Mouse (Mus musculus) CH12.LX (cell line): Measurements from ENCODE around the gene Snap25. TPM values are rescaled to one million over a fixed set of nuclear protein-coding genes. Genes with fewer than 3 reads are reported as not detected.

Experiments
- DNase-seq: peaks from one replicate; pipeline ENCODE4 v3.0.0-alpha.2; 2013; ENCODE audit errors: extremely low read depth
- H3K27ac ChIP-seq: 2 replicates; pipeline ENCODE4 v1.5.1; 2012; ENCODE audit warnings: low read depth, mild to moderate bottlenecking, control low read depth, moderate library complexity; ENCODE audit not compliant: insufficient read depth
- H3K27me3 ChIP-seq: replicated peaks from 2 replicates; pipeline ENCODE3; 2012; ENCODE audit warnings: inconsistent platforms
- H3K36me3 ChIP-seq, 2 experiments: replicated peaks in 1 of 2; 2 replicates each; pipeline versions ENCODE3 to v1.6.1; 2012; ENCODE audit warnings: inconsistent platforms in 1 of 2, low read length in 1 of 2, mild to moderate bottlenecking in 1 of 2, mixed read lengths in 1 of 2, moderate library complexity in 1 of 2; ENCODE audit not compliant: control insufficient read depth in 1 of 2, insufficient read depth in 1 of 2
- H3K4me1 ChIP-seq, 2 experiments: 2 replicates each; pipeline ENCODE4 v1.6.1; 2012; ENCODE audit warnings: inconsistent platforms in 1 of 2, moderate library complexity in 1 of 2; ENCODE audit not compliant: insufficient read depth in 2 of 2, control insufficient read depth in 1 of 2
- H3K4me2 ChIP-seq: 2 replicates; pipeline ENCODE4 v1.6.1; 2012; ENCODE audit warnings: low read depth, mild to moderate bottlenecking, control low read depth; ENCODE audit not compliant: poor library complexity, insufficient read depth, severe bottlenecking
- H3K4me3 ChIP-seq, 3 experiments: fragments of 150-350 bp in 1 of 3; sonication (generic) in 1 of 3; replicated peaks in 1 of 3; 2 replicates each; pipeline versions ENCODE3 to v1.5.1; 2011 to 2012; ENCODE audit warnings: low read depth in 2 of 3, low read length in 2 of 3, mild to moderate bottlenecking in 2 of 3, moderate library complexity in 2 of 3, control low read depth in 1 of 3, improper control_type of control experiment in 1 of 3, inconsistent platforms in 1 of 3, mixed read lengths in 1 of 3; ENCODE audit not compliant: poor library complexity in 1 of 3
- H3K79me2 ChIP-seq: replicated peaks from 2 replicates; pipeline ENCODE4 v1.6.1; 2012; ENCODE audit warnings: mild to moderate bottlenecking, moderate library complexity; ENCODE audit not compliant: control insufficient read depth, poor library complexity, insufficient read depth, severe bottlenecking; ENCODE audit errors: extremely low read depth
- H3K9ac ChIP-seq: 2 replicates; pipeline ENCODE4 v1.6.1; 2012; ENCODE audit warnings: low read depth, mild to moderate bottlenecking, control low read depth, moderate library complexity; ENCODE audit not compliant: insufficient read depth
- H3K9me3 ChIP-seq: replicated peaks from 2 replicates; pipeline ENCODE3; 2012; ENCODE audit warnings: low read length, inconsistent platforms, mixed read lengths
- CHD2 ChIP-seq: IDR thresholded peaks from 2 replicates; pipeline ENCODE4 v1.6.1; 2011; ENCODE audit warnings: low read length, improper control_type of control experiment
- ELF1 ChIP-seq: IDR thresholded peaks from 2 replicates; pipeline ENCODE4 v1.6.1; 2014; ENCODE audit warnings: low read depth, mild to moderate bottlenecking, inconsistent platforms, low read length, improper control_type of control experiment
- HCFC1 ChIP-seq: IDR thresholded peaks from 2 replicates; pipeline ENCODE4 v1.6.1; 2012; ENCODE audit warnings: low read depth, mild to moderate bottlenecking, inconsistent platforms, low read length, improper control_type of control experiment
- IRF4 ChIP-seq: IDR thresholded peaks from 2 replicates; pipeline ENCODE4 v1.6.1; 2014; ENCODE audit warnings: low read depth, mild to moderate bottlenecking, inconsistent platforms, low read length, improper control_type of control experiment
- KAT2A ChIP-seq: IDR thresholded peaks from 2 replicates; pipeline ENCODE4 v1.6.1; 2012; ENCODE audit warnings: low read length, improper control_type of control experiment, inconsistent platforms; ENCODE audit not compliant: insufficient replicate concordance
- MAX ChIP-seq: IDR thresholded peaks from 2 replicates; pipeline ENCODE4 v1.6.1; 2011; ENCODE audit warnings: low read length, improper control_type of control experiment
- MEF2A ChIP-seq: IDR thresholded peaks from 2 replicates; pipeline ENCODE4 v1.6.1; 2014; ENCODE audit warnings: low read depth, mild to moderate bottlenecking, inconsistent platforms, low read length, improper control_type of control experiment, borderline replicate concordance
- MXI1 ChIP-seq: IDR thresholded peaks from 2 replicates; pipeline ENCODE4 v1.6.1; 2011; ENCODE audit warnings: mild to moderate bottlenecking, low read depth, low read length, improper control_type of control experiment
- POLR2A ChIP-seq: IDR thresholded peaks from 2 replicates; pipeline ENCODE4 v1.6.1; 2011; ENCODE audit warnings: low read depth, mild to moderate bottlenecking, improper control_type of control experiment, low read length
- POLR2AphosphoS2 ChIP-seq: IDR thresholded peaks from 2 replicates; pipeline ENCODE4 v1.6.1; 2011; ENCODE audit warnings: low read depth, low read length, improper control_type of control experiment
- RAD21 ChIP-seq: IDR thresholded peaks from 2 replicates; pipeline ENCODE4 v1.6.1; 2011; ENCODE audit warnings: low read depth, mild to moderate bottlenecking, low read length, improper control_type of control experiment, moderate library complexity
- RCOR1 ChIP-seq: conservative IDR thresholded peaks from 2 replicates; pipeline ENCODE4 v1.6.1; 2012; ENCODE audit warnings: low read depth, mild to moderate bottlenecking, inconsistent platforms, low read length, improper control_type of control experiment
- SIN3A ChIP-seq: IDR thresholded peaks from 2 replicates; pipeline ENCODE4 v1.6.1; 2012; ENCODE audit warnings: low read length, improper control_type of control experiment, inconsistent platforms
- SMC3 ChIP-seq: IDR thresholded peaks from 2 replicates; pipeline ENCODE4 v1.6.1; 2011; ENCODE audit warnings: low read depth, low read length, improper control_type of control experiment
- TBP ChIP-seq: conservative IDR thresholded peaks from 2 replicates; pipeline ENCODE4 v1.6.1; 2011; ENCODE audit warnings: low read depth, low read length, improper control_type of control experiment
- TCF12 ChIP-seq: IDR thresholded peaks from 2 replicates; pipeline ENCODE4 v1.6.1; 2014; ENCODE audit warnings: low read depth, mild to moderate bottlenecking, inconsistent platforms, low read length, improper control_type of control experiment
- USF1 ChIP-seq: IDR thresholded peaks from 2 replicates; pipeline ENCODE4 v1.6.1; 2014; ENCODE audit warnings: low read depth, mild to moderate bottlenecking, inconsistent platforms, low read length, improper control_type of control experiment
- ZC3H11A ChIP-seq: IDR thresholded peaks from 2 replicates; pipeline ENCODE4 v1.6.1; 2012; ENCODE audit warnings: low read depth, mild to moderate bottlenecking, inconsistent platforms, low read length, improper control_type of control experiment
- ZMIZ1 ChIP-seq: IDR thresholded peaks from 2 replicates; pipeline ENCODE4 v1.6.1; 2012; ENCODE audit warnings: low read depth, mild to moderate bottlenecking, inconsistent platforms, low read length, improper control_type of control experiment
- ZNF384 ChIP-seq: IDR thresholded peaks from 2 replicates; pipeline ENCODE4 v1.6.1; 2012; ENCODE audit warnings: low read depth, low read length, improper control_type of control experiment, inconsistent platforms
- dilution Hi-C: fragments of 300-500 bp; cut with MboI; formaldehyde crosslinking; loops from 2 replicates; pipeline ENCODE4 v1.14.3; 2020; ENCODE audit warnings: low sequenced_read_pairs; ENCODE audit not compliant: extremely low pct_unique_long_range_greater_than_20kb, extremely low pct_ligation_motif_present
- in situ Hi-C: fragments of 300-500 bp; cut with MboI; formaldehyde crosslinking; loops from 3 replicates; pipeline ENCODE4 v1.14.3; 2019; ENCODE audit warnings: low sequenced_read_pairs, low pct_ligation_motif_present, low pct_unique_long_range_greater_than_20kb, mixed read lengths
- polyA plus RNA-seq: library from polyadenylated mRNA; unstranded; fragments of >175 nt; gene quantifications from 2 replicates; pipeline ENCODE4 v1.2.1, GENCODE M21; 2012; ENCODE audit warnings: low read depth; ENCODE audit not compliant: insufficient read length
- total RNA-seq, 2 experiments: library from RNA; depleted of rRNA; stranded (reverse); fragments of 300-350 nt in 1 of 2; fragments of >200 nt in 1 of 2; gene quantifications; 2 replicates each; pipeline ENCODE4 v1.2.3; 2012 to 2014

The Snap25 gene
- total and polyA plus RNA-seq, 3 experiments = 0.11 TPM; not detected in 2

DNA sequence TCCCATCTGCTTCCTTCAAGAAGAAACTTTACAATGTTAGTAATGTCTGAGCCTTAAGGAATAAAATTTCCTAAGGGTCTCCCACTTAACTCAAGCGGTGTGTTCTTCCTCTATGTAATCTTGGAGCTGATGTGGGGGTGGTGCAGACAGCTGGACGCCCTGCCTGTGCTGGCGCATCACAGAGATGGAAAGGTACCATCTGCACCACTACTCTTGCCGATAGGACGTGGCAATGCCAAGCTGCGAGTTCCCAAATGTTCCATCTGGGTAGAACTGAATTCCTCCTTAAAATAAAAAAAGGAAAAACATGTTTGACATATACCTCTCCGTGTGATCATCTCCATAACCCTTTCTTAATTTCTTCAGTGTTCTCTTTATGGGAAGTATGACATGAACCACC, 89.9 kb downstream of the Snap25 start:
- Histone ChIP-seq H3K36me3 (no peaks in the 10 kb centered on the region), H3K4me3 (no peak overlapping the region), H3K27ac (no peak overlapping the region), H3K9ac (no peak overlapping the region), H3K4me1 (no peaks in the 10 kb centered on the region), H3K27me3 (no peaks in the 10 kb centered on the region), H3K9me3 (no peaks in the 10 kb centered on the region), H3K4me2 (no peak overlapping the region), H3K79me2 (no peaks in the 10 kb centered on the region)
- dilution Hi-C loops (no loop called here), in situ Hi-C loops (no loop called here)
- no peak for DNase-seq
- TF ChIP-seq ELF1 (no peak), ZC3H11A (no peak), MAX (no peak), RAD21 (no peak), POLR2AphosphoS2 (no peak), SMC3 (no peak)

DNA sequence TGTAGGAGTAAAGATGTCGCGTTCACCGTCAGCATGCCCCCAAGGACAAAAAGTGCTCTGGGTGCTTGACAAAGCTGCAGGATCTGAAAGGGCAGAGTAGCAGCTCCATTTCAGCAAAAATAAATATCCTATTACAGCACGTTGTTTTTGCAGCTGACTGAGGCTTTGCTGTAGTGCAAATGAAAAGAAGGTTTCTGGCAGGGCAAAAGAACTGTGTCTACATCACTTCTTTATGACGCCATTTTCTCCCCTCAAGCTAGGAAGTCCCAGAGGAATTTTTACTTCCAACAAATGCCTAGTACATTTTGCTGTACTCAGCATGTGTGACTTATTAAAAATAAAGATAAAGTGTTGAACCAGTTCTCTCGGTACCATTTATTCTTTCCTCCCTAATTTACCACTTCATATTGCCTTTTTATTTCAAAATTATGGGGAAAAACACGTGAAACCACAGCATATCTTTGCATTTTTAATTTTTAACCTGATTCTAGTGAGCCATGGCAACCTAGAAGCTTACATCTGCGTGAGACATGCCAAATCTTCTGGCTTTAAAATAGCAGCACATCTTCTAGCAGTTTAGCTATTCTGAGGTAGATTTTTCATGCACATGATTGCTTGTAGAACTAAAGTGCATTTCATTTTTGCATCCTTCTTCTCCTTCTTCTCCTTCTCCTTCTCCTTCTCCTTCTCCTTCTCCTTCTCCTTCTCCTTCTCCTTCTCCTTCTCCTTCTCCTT, 94.9 kb downstream of the Snap25 start:
- H3K4me1 ChIP-seq = no peaks in the 10 kb centered on the region
- H3K9me3 ChIP-seq = no peaks in the 10 kb centered on the region
- dilution Hi-C loops = no loop called here
- in situ Hi-C loops = no loop called here
- no peak overlapping the region for H3K9ac ChIP-seq
- H3K79me2 ChIP-seq = no peaks in the 10 kb centered on the region
- no peak overlapping the region for H3K4me3 ChIP-seq
- H3K27me3 ChIP-seq = no peaks in the 10 kb centered on the region
- no peak overlapping the region for H3K4me2 ChIP-seq
- DNase-seq = no peak
- no peaks in the 10 kb centered on the region for H3K36me3 ChIP-seq
- H3K27ac ChIP-seq = no peak overlapping the region
- TF ChIP-seq IRF4 = no peak
- no peak for TF ChIP-seq ZNF384
- TF ChIP-seq MEF2A = no peak
- TF ChIP-seq KAT2A = no peak
- TF ChIP-seq POLR2A = no peak
- no peak for TF ChIP-seq POLR2AphosphoS2
- TF ChIP-seq SMC3 = no peak
- no peak for TF ChIP-seq USF1
- TF ChIP-seq HCFC1 = no peak
- TF ChIP-seq ZMIZ1 = no peak
- no peak for TF ChIP-seq MXI1
- TF ChIP-seq TBP = no peak
- no peak for TF ChIP-seq TCF12
- TF ChIP-seq MAX = no peak
- TF ChIP-seq CHD2 = no peak
- no peak for TF ChIP-seq RCOR1
- TF ChIP-seq SIN3A = no peak
- TF ChIP-seq ELF1 = no peak
- TF ChIP-seq, all 38 proteins: peak for 0
